Mouse (Mus musculus) embryonic facial prominence, embryonic 15.5 days (tissue): ENCODE results near the gene St3gal4. TPM values are rescaled to one million over a fixed set of nuclear protein-coding genes. Genes with fewer than 3 reads are reported as not detected.
A peak's percentile ranks its signal among the peaks of the same experiment; 100 is the strongest.

Experiments used
- ATAC-seq: fragments of 200-750 bp; cut with Nextera tagmentation; 2 replicates; pipeline ENCODE4 v1.8.0; 2017; ENCODE audit warnings: low read depth, moderate TSS enrichment; ENCODE audit not compliant: insufficient number of reproducible peaks, low FRiP score, low TSS enrichment
- H3K27ac ChIP-seq: fragments of 300-500 bp; sonication (generic); replicated peaks from 2 replicates; pipeline ENCODE4 v1.5.1; 2015; ENCODE audit warnings: mild to moderate bottlenecking, inconsistent platforms
- H3K27me3 ChIP-seq: fragments of 300-500 bp; sonication (generic); 2 replicates; pipeline ENCODE4 v1.6.1; 2015; ENCODE audit warnings: inconsistent platforms
- H3K36me3 ChIP-seq: fragments of 300-500 bp; sonication (generic); 2 replicates; pipeline ENCODE4 v1.6.1; 2015; ENCODE audit warnings: mild to moderate bottlenecking, inconsistent platforms
- H3K4me1 ChIP-seq: fragments of 300-500 bp; sonication (generic); 2 replicates; pipeline ENCODE4 v1.6.1; 2015; ENCODE audit warnings: inconsistent platforms
- H3K4me2 ChIP-seq: fragments of 300-500 bp; sonication (generic); replicated peaks from 2 replicates; pipeline ENCODE4 v1.6.1; 2015; ENCODE audit warnings: mild to moderate bottlenecking, inconsistent platforms
- H3K4me3 ChIP-seq: fragments of 300-500 bp; sonication (generic); replicated peaks from 2 replicates; pipeline ENCODE4 v1.5.1; 2015; ENCODE audit warnings: mild to moderate bottlenecking, inconsistent platforms
- H3K9ac ChIP-seq: fragments of 300-500 bp; sonication (generic); 2 replicates; pipeline ENCODE4 v1.6.1; 2015; ENCODE audit warnings: inconsistent platforms
- H3K9me3 ChIP-seq: fragments of 300-500 bp; sonication (generic); replicated peaks from 2 replicates; pipeline ENCODE4 v1.6.1; 2016; ENCODE audit warnings: inconsistent platforms
- WGBS: fragments of 180-500 bp; shearing (Covaris S2); methylation state at CpG from one replicate; pipeline ENCODE4 v1.1.7; 2015; 5-methylcytosine and 5-hydroxymethylcytosine counted together
- polyA plus RNA-seq: library from polyadenylated mRNA; unstranded; fragments of >200 nt; fragmentation: Nextera tagmentation; extraction: Ambion mirVana; gene quantifications from 2 replicates; pipeline ENCODE4 v1.2.1, GENCODE M21; 2015

St3gal4 gene
- polyA plus RNA-seq, 1 experiment from 2014 or later: 42.8 TPM

DNA sequence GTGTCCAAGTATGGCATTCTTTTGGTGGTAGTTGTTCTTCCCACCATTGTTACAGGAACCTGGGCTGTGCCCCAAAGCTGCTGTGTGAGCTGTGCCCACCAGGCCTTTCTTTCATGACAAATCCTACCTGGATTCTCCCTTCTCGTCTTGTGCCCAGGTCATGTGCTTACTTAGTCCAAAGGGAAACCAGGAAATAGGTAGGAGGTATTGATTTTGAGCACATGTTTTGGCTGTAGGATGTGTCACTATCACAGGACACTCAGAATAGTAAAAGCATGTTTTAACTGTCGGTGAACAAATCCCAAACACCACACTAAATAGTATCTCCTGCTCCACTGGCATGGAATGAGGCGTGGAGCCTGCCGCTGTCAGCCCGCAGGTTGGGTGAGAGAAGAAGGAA is 8.5 kb upstream of the St3gal4 start:
- Histone ChIP-seq H3K9ac (no peak overlapping the region), H3K9me3 (no peaks in the 10 kb centered on the region), H3K4me3 (no peak overlapping the region), H3K36me3 (peaks cover 26% of the 10 kb centered on the region), H3K4me1 (no peaks in the 10 kb centered on the region), H3K27ac (no peak overlapping the region), H3K27me3 (no peaks in the 10 kb centered on the region), H3K4me2 (no peak overlapping the region)
- WGBS: 92% methylated on average over 5 of the region's 5 CpGs
- ATAC-seq: no peak

DNA sequence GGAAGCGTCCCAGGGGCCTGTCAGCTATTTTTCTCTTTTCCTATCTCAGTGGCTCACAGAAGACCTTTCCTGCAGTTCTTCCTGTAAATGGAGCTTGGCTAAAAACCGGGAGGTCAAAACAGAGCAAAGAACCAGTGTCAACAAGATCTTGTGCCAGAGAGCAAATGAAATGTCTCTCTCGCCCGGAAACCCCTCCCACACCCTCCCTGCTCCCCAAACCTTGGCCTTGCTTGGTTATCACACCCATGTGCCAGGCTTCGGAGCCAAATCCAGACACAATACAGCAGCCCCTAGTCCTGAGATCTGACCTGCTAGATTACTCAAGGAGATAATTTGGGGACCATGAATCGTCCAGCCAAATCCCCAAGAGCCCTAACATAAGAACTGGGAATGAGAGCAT is 8.1 kb upstream of the St3gal4 start:
- no peaks in the 10 kb centered on the region for H3K4me1 ChIP-seq
- peaks cover 26% of the 10 kb centered on the region for H3K36me3 ChIP-seq
- H3K9ac ChIP-seq: no peak overlapping the region

DNA sequence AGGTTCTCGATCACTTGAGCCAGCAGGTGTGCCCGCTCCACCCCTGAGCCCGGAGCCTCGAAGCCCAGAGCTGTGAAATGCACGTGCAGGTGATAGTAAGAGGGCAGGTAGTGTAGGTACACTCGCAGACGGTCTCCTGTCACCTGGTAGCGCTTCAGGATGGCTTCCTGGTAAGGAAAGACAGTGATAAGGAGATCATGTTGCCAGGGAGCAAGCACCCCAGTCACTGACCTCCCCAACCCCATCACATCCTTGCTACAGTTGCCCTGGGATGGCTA is 5.5 kb upstream of the St3gal4 start:
- H3K4me3 ChIP-seq: no peak overlapping the region
- H3K4me2 ChIP-seq: no peak overlapping the region
- ATAC-seq: no peak
- 93% methylated on average over 8 of the region's 8 CpGs for WGBS
- H3K9me3 ChIP-seq: no peaks in the 10 kb centered on the region
- H3K4me1 ChIP-seq: no peaks in the 10 kb centered on the region
- no peak overlapping the region for H3K27ac ChIP-seq
- peaks cover 29% of the 10 kb centered on the region for H3K36me3 ChIP-seq
- H3K27me3 ChIP-seq: no peaks in the 10 kb centered on the region
- H3K9ac ChIP-seq: no peak overlapping the region

More for the DNA sequence above, 8.1 kb upstream of the St3gal4 start:
- no peak for ATAC-seq
- Histone ChIP-seq H3K27me3 (no peaks in the 10 kb centered on the region), H3K4me3 (no peak overlapping the region), H3K4me2 (no peak overlapping the region), H3K27ac (0 out of 2 replicates have a peak overlapping the region, but pooled peaks have one; percentile 12), H3K9me3 (no peaks in the 10 kb centered on the region)
- WGBS: 75% methylated on average over 6 of the region's 6 CpGs

DNA sequence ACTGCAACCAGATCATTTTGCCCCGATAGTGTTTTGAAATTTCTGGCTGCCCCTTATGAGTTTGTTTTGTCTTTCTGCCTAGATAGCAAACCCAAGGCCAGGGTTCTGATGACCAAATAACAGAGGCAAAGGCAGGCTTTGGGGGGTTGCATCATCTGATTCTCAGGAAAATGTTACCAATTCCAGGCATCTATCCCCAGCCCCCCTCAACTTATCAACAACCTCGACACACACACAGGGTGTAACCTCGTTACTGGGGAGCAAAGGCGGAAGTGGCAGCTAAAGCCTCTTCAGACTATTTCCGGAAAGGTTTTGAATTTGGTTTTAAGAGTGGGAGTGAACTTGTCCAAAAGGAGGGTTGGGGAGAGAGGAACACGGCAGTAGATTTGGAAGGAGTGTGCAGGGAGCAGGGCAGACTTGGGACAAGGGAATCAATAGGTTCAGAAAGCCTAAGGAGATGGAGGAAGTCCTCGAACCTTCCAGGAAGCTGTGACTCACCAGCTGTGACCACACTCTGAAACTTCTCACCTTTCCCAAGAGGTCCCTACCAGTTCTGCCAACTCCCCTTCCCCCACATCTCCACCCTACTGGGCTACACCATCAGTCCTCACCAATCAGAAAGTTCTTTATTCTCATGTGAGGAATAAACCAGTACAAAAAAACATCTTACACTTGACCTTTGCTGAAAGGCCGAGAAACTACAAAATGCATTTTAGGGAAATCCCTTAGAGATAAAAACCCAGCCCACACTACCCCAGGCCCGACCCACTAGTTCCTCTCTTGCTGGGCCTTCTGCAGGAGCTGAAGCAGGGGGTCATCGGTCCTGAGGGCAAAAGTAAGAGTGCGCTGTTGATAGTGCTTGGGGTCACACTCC is 5.0 kb upstream of the St3gal4 start:
- ATAC-seq: no peak
- no peaks in the 10 kb centered on the region for H3K9me3 ChIP-seq
- no peak overlapping the region for H3K4me2 ChIP-seq
- WGBS: 81% methylated on average over 11 of the region's 11 CpGs
- no peaks in the 10 kb centered on the region; the same call in 1 of the 2 replicates for H3K4me1 ChIP-seq
- no peak overlapping the region for H3K9ac ChIP-seq
- H3K4me3 ChIP-seq: no peak overlapping the region
- H3K27me3 ChIP-seq: no peaks in the 10 kb centered on the region
- H3K36me3 ChIP-seq: peaks cover 31% of the 10 kb centered on the region
- H3K27ac ChIP-seq: no peak overlapping the region

DNA sequence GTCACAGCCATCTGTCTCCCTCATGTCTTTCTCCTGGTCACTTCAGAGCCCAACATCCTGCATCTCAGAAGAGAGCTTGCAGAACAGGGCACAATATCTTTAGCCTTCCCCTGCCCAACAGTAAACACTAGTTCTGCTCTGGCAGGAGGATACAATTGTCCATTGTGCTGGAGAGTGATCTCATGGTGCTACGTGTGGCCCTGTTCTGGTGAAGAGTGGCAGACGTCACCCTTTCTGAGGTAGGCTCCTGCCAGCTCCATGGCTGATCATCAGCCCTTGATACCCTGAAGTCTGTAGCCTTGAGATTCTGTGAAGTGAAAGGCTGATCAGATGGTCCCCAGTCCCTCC is 4.4 kb upstream of the St3gal4 start:
- Histone ChIP-seq H3K4me3 (no peak overlapping the region), H3K36me3 (peaks cover 27% of the 10 kb centered on the region), H3K9me3 (no peaks in the 10 kb centered on the region), H3K4me2 (no peak overlapping the region), H3K9ac (no peak overlapping the region), H3K27ac (no peak overlapping the region), H3K27me3 (no peaks in the 10 kb centered on the region), H3K4me1 (no peaks in the 10 kb centered on the region; the same call in 1 of the 2 replicates)
- ATAC-seq: no peak
- WGBS: 46% methylated on average over 2 of the region's 2 CpGs

DNA sequence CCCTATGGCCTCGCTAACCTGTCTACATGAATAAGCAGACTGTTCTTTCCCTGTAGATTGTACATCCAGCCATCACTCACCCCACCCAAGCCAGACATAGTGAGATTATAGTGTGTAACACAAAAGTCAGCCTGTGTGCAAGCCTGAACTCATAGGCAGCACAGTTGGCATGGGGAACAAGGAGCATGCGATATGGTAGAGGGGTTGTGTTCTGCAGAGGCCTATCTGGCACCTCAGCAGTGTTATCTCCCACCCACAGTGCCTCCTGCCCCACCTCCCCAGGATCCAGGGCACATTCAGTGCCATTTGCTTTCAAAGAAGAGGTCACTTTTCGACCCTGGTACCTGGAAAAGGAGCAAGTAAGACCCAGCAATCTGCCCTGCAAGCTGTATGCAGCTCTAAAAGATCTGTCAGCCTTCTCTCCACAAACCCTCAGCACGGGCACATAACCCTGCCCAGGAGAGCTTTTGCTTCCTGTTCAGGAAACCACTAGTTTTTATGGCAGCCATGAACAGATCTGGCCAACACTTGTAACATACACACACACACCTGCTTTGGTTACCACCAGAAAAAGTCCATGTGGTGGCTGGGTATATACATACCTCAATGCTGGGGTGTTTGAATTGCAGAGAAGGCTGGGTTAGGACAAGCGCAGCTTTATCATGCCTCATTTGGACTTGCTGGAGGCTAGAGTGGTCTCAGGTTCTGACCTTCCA is 3.6 kb upstream of the St3gal4 start:
- no peak for ATAC-seq
- H3K9me3 ChIP-seq: no peaks in the 10 kb centered on the region
- no peak overlapping the region for H3K4me3 ChIP-seq
- H3K4me2 ChIP-seq: no peak overlapping the region
- no peak overlapping the region for H3K9ac ChIP-seq
- 73% methylated on average over 5 of the region's 5 CpGs for WGBS
- peaks cover 3% of the 10 kb centered on the region for H3K4me1 ChIP-seq
- no peaks in the 10 kb centered on the region for H3K27me3 ChIP-seq
- H3K27ac ChIP-seq: no peak overlapping the region
- peaks cover 27% of the 10 kb centered on the region for H3K36me3 ChIP-seq

DNA sequence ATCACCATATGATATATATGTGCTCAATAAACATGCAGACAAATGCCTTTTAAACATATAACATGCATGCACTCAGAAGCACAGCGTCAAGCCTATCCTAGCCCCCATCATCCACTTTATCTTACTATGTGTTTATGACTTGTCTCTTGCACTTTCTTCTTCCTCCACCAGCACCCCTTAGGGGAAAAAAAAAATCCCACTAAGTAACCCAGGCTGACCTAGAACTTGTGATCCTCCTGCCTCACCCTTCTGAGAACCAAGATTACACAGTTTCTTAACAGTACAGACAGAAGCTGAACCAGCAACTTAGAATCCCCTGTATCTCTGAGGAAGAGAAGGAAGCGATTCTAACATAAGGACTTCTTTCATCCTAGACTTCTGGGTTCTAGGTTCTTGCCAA is 505 bp downstream of the St3gal4 start:
- no peak overlapping the region for H3K4me3 ChIP-seq
- no peak overlapping the region for H3K27ac ChIP-seq
- H3K4me2 ChIP-seq: no peak overlapping the region
- peaks cover 35% of the 10 kb centered on the region for H3K4me1 ChIP-seq
- ATAC-seq: no peak
- H3K9me3 ChIP-seq: no peaks in the 10 kb centered on the region
- no peaks in the 10 kb centered on the region for H3K27me3 ChIP-seq
- 89% methylated on average over 2 of the region's 2 CpGs for WGBS
- H3K9ac ChIP-seq: no peak overlapping the region
- 0 out of 2 replicates have a peak, but pooled peaks cover 10% of the 10 kb centered on the region for H3K36me3 ChIP-seq

DNA sequence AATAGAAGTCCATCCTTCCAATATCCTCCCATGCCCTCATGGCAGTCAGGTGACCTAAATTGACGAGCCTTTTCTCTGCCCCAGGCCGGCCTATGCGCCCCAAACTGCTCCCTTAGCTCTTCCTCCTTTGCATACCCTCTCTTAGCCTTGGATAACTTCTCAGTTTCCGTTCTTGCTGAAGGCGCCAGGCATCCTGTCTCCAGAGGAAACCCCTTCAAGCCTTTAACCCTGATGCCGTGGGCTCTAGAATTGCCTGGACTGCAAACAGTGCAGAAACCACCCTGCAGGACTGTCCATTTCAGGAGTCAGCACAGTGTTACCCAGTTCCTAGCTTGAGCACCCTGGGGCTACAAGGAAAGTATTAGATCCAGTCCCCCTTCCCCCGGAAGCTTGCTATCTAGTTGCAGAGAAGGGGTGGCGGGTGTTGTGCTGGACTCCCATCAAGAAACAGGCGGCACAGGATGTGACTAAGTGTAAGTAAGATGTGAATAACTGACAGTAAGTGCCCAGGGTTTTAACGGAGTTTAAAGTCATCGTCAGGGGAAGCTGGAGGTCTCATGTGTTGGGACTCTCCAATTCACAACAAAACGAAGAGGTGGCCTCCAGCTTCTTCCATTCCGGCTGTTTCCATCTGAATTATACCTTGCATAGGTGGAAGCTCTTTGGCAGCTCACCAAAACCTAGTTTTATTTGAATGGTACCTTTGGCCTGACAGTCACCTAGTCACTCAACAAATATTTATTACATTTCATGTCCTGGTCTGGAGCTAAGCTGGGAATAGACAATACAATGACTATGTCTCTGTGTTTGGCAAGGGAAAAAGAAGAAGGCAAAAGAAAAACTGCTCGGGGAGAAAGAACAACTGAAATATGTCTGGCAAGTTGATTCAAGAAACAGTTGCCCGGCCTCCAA is 1.4 kb downstream of the St3gal4 start:
- no peaks in the 10 kb centered on the region for H3K9me3 ChIP-seq
- peak overlapping the region; percentile 67 for H3K9ac ChIP-seq
- peak overlapping the region; percentile 77 for H3K4me2 ChIP-seq
- no peak for ATAC-seq
- 0 out of 2 replicates have a peak, but pooled peaks cover 6% of the 10 kb centered on the region for H3K36me3 ChIP-seq
- H3K4me1 ChIP-seq: peaks cover 40% of the 10 kb centered on the region
- peak overlapping the region; percentile 92 for H3K27ac ChIP-seq
- 20% methylated on average over 15 of the region's 15 CpGs for WGBS
- H3K4me3 ChIP-seq: peak overlapping the region; percentile 63
- no peaks in the 10 kb centered on the region for H3K27me3 ChIP-seq

DNA sequence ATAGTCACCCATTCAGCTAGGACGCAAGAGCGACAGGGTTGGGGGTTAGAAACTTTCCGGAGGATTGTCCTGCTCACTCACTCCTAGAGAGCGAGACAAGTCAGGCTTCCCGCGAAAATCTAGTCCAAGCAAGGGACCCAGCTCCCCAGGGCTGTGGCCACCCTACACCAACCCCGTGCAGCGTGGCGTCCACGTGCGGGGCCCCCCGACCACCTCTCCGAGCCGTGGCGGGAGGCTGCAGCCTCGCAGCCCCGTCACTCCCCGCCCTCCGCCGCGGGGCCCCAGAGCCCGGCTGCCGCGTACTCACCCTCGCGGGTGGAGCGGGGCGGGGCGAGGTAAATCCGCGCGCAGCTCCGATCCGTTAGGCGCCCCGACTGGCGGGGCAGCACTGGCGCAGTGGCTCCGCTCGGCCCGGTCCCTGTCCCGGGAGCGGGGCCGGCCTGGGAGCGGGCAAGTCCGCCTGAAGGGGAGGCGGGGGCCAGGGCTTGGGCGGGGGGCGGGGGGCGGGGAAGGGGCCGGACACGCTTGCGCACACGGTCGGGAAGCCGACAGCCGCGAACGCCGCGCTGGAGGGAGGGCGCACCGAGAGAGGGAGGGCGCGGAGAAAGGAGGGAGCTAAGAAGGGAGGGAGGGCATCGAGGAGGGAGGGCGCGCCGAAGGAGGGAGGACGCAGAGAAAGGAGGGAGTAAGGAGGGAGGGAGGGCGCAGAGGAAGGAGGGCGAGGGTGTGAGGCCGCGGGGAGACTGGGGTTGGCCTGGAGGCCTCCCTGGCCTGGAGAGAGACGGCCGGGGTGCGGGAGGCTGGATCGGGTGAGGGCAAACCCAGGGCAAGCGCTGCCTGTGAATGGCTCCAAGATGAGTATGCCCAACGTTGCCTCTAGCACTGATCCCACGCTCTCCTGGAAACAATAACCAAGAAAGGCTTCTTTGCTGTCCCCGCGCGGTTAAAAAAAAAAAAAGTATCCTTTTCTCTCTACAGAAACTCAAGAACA is 2.4 kb downstream of the St3gal4 start:
- WGBS: under 1% methylated on average over 79 of the region's 84 CpGs
- Histone ChIP-seq H3K9ac (peak overlapping the region; percentile 67), H3K4me3 (peak overlapping the region; percentile 63), H3K27me3 (no peaks in the 10 kb centered on the region), H3K36me3 (0 out of 2 replicates have a peak, but pooled peaks cover 6% of the 10 kb centered on the region), H3K4me1 (peaks cover 49% of the 10 kb centered on the region), H3K4me2 (peak overlapping the region; percentile 77), H3K9me3 (no peaks in the 10 kb centered on the region), H3K27ac (peak overlapping the region; percentile 92)
- peak; percentile 85 for ATAC-seq

DNA sequence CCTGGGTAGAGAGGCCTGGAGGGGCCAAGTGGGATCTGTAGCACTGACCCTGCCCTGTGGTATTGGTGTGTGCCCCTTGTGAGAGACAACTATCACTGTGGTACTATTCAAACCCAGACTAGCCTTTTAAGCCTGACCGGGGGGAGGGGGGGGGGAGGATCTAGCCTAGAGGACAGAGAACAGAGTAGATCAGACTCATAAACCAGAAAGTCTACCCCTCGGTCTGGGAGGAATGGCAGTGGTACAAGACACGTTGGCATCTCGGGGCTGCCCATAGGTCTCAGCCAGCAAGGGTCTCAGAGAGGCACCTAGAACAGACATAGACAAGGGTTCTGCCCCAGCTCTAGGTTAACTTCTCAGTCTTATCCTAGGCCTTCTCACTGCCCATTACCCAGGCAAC is 3.3 kb downstream of the St3gal4 start:
- H3K27me3 ChIP-seq: no peaks in the 10 kb centered on the region
- peaks cover 58% of the 10 kb centered on the region for H3K4me1 ChIP-seq
- H3K4me2 ChIP-seq: peak overlapping the region; percentile 77
- H3K9ac ChIP-seq: peak overlapping the region; percentile 67
- no peak for ATAC-seq
- 21% methylated on average over 4 of the region's 4 CpGs for WGBS
- 0 out of 2 replicates have a peak, but pooled peaks cover 3% of the 10 kb centered on the region for H3K36me3 ChIP-seq
- H3K4me3 ChIP-seq: peak overlapping the region; percentile 63
- H3K27ac ChIP-seq: peak overlapping the region; percentile 92
- no peaks in the 10 kb centered on the region for H3K9me3 ChIP-seq
